Mouse (Mus musculus) cerebellum, postnatal 10 days (tissue): ENCODE data around the gene Rnf13.

ENCODE experiments used
- DNase-seq, 2 experiments: peaks; one replicate each; pipeline ENCODE4 v3.0.0; 2021; ENCODE audit warnings: mixed read lengths in 2 of 2

Rnf13 gene

DNA sequence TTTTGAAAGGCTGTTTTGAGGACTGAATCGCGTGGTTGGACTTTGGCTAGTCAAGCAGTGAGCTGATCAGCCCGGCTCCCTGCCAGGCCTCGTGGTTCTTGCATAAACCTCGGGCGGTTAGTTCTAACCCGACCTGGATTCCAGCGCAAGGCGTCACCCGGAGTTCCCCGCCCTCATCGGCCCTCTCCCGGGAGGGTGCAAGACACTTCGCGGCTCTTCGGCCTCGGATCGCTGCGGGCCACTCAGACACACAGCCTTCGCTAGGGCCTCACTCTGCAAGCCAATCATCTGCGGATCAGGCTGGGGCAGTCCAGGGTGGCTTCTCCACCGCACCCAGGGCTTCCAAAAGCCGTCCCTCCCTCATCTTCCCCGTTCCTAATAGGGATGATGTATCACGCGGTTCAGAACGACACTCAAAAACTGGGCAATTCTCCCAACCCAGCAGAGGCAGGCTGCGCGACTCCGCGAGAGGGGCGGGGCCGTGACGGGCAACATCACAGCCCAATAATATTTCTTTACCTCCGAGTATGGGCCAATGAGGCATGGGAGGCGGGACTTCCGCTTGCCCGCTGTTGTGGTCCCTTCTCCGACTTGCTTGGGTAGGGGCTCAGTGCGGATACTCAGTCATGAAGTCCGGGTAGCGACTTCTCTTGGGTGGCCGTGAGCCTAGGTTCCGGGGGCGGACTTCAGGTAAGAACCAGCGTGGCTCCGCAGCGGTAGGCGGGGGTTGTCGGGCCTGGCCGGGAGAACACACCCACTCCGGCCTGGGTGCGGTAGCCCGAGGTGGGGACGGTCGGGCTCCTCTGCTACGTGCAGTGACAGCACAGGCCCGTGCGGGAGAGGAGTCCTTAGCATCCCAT is at the start of gene Rnf13:
Gene Rnf13 (plus strand): TSS at position 552 of the 860 bp plus-strand sequence.
- peak; percentile 99 for DNase-seq

DNA sequence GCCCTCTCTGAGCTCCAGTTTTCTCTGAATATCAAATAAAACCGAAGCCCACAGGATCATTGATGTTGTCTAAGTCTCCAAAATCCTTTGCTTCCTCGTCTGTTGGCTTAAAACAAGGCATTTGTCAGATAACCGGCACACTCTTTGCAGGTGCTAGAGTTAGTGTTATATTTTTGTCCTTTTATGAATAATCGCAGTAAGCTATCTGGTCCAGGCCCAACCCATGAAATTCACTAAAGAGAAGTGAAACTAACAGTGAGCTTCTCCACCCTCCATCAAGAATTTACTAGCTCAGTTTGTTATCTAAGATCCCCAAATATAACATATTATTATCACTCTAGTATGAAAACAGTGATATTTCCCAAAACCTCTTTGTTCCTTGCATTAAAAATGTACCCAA is 44.1 kb upstream of the Rnf13 start:
- no peak for DNase-seq

DNA sequence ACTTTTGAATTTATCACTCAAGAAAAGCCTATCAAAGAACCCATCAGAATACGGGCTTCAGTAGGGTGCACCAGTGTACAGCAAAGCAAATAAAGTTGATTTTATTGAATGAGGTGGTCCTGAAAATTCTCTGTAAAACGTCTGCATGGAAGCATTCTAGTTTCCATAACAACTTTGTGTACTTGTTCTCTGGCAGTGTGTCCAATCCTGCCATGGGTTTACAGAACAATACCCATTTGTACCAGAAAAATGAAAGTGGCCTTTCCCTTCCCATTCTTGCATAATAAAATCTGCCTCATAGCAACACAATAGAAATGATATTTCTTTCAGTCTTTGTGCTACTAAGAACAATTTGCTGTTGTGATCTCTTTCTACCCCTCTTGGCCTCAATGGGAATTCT is 43.1 kb upstream of the Rnf13 start, which contains the start of gene Ankub1:
Gene Ankub1 (minus strand): TSS at position 81 of the 400 bp plus-strand sequence.
- no peak for DNase-seq

DNA sequence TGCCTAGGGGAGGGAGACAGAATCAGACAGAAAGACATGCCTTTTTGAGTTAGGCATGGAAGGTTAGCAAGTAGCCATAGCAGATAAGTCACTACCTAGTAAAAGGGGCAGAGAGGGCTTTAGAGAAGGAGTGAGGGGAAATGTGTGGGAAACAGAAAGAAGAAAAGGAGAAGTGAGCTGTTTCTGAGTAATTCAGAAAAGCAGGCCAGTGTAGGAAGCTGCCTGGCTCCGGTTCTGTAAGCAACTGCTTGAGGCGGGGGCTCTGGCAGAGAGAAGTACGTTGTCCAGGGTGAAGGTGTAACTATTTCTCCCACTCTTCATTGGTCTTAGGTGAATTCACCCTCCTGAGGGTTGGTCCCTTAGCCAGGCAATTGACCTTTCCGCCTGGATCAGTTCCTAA is 39.6 kb upstream of the Rnf13 start:
- no peak for DNase-seq

DNA sequence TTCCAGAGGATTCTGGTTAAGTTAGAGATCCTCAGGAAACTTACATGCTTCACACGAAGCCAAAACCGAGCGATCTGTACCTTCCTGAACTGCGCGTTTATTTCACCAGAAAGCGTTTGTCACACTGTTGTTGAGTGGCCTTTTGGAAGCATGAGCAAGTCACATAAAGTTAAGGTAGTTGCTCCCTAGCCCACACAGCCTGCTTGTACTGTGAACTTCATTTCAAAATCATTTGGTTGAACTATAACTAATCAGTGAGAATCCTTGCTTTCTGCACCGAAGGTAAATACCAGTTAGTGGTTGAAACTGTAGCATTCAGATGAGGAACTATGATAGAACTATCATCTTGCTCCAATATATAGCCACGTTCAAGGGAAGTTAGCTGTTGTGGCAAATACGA is 39.1 kb upstream of the Rnf13 start:
- DNase-seq: no peak

DNA sequence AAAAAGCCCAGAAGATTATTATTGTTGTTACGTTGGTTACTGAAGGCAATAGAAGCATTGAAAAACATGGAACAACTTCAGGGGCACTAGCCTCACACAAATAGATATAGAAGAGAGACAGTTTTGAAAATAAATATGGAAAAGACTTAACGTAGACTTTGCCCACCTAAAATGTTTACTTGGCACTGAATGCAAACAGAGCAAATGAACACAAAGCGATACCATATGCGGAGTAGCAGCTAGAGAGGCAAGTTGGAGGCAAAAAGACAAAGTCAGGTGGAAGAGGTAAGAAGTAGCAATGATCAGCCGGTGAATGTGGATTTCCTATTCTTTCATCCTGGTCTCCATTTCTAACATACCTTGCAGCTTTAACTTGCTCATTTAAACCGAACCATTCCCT is 21.7 kb upstream of the Rnf13 start:
- DNase-seq: no peak

DNA sequence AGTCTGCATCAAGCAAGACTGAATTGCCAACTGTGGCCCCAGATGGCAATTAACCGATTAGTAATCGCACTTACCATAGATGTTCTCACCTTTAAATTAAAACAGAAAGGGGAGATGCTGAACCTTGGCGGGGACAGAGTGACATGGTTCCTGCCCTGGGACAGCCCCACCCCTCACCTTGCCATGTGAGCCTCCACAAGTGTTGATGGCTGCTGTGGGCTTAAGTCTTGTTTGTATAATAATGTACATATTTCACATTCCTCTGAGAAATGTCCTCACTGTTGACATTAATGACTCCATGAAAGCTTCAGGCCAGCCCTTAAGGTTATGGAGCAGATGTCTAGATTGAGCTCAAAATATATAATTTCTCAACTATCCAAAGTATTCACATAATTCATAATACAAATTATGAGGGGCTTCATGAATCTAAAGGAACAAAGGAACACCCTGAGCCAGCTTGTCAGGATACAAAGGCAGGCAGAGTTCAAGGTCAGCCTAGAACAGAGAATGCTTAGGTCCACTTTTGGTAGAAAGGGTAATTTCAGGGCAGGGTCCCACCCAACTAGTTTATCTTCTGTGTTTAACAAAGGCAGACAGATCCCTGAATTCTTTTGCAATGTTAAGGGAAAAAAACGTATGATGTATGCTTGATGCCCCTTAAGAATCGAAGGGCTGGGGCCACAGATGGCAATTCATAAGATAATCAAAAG is 3.5 kb upstream of the Rnf13 start:
- DNase-seq: no peak

DNA sequence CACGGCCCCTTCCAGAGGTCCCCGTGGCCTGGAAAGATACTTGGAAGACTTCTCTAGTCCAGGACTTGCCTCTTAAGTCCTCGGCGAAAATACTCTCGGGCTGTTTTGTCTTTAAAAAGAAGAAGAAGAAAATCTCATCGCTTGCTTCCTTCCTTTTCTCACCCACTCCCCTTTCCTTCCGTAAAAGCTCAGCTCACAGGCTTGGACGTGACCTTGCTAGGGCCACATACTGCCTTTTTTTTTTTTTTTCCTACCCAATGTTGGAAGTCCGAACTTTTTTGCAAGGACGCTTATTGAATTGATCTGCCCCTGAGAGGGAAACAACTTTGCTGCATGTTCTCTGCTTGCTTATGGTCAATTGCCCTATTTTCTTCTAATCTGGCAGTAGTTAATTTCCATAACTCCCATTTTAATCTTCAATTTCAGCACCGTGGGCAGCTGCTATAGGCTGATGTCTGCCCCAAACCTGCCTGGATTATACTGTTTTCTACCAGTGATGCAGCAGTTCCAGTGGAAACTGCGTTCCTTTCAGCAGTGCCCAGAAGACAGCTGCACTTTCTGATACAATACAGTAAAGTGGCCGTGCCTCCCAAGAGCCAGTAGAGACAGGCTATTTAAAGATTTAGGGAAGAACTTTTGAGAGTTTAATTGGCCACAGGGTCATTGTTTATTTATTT is 695 bp downstream of the Rnf13 start:
- DNase-seq: peak; percentile 2 to 7

DNA sequence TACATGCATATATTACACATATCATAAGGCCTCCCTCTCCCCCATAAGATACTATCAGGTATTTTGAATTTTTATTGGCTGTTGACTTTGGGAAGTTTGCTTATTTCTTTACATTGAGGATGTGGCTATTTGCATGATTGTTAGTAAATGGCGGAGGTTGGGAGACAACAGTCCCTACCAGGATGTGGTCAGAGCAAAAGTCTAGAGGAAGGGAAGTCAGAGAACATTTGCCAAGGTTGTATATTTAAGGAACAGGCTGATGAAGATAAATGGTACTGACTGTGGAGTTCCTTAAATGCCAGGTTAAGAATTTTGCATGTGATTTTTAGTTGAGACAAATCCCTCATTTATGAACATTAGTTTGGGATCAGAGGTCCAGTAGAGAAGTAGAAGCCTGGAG is 4.0 kb downstream of the Rnf13 start:
- DNase-seq: no peak

DNA sequence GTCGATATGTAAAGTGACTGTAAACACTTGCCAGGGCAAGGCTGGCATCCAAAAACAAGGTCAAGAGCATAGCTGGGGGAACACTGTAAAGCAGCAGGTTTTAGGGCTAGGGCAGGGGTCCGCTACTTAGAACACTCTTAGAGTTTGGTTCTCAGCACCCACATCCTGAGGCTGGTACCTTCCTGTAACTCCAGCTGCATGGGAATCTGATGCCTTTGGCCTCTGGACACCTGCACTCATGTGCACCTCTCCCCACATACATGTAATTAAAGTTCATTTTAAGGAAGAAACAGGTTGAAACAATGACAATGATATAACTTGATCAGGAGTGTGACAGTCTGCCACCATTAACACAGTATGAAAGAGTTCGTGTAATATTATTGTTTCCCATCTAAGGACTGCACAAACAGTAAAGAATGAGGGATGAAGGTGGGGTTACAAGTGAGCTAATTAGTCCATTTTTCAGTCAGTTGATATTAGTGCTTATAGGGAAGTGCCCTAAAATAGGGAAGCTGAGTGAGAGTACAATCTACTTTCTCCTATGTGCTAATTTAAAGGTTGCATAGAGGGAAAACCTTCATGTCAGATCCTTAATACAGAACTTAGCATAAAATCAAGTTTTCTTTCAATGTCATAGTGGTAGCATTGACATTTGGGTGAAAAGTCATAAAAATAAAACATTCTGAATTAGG is 12.9 kb downstream of the Rnf13 start:
- DNase-seq: no peak

DNA sequence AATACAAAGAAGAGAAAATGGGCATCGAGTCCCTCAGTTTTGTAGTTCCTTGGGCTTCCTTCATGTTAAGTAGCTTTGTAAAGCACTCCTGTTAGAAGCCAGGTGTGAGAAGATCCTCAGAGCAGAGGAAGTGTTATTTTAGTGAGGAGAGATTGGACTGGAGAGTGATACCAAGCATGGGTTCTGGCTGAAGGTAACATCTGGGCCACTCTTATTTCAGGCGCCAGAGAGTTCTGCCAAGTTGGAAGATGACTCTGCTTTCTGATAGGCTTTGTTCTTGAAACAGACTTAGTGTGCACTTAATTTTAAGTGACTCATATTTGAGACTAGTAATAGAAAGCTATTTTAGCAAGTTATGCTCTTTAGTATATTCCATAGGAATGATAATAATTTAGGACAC is 41.1 kb downstream of the Rnf13 start:
- DNase-seq: no peak

DNA sequence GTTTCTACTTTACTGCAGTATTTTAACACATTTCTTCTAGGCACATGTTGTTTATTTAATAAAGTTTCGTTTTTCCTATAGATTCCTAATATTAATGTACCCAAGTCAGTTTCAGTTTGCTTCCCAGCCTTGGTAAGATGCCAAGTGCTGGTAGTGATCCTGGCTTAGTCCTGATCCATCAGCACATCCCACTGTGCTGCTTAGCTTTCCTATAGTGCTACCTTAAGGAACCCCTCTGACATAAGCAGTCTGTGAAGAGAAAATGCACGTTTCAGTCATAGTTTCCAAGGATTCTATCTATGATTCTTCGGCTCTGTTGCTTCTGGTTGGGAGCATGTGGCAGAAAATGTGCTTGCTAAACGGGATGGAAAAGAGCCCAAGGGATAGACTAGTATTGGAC is 52.6 kb downstream of the Rnf13 start:
- DNase-seq: peak; percentile 17 to 57

DNA sequence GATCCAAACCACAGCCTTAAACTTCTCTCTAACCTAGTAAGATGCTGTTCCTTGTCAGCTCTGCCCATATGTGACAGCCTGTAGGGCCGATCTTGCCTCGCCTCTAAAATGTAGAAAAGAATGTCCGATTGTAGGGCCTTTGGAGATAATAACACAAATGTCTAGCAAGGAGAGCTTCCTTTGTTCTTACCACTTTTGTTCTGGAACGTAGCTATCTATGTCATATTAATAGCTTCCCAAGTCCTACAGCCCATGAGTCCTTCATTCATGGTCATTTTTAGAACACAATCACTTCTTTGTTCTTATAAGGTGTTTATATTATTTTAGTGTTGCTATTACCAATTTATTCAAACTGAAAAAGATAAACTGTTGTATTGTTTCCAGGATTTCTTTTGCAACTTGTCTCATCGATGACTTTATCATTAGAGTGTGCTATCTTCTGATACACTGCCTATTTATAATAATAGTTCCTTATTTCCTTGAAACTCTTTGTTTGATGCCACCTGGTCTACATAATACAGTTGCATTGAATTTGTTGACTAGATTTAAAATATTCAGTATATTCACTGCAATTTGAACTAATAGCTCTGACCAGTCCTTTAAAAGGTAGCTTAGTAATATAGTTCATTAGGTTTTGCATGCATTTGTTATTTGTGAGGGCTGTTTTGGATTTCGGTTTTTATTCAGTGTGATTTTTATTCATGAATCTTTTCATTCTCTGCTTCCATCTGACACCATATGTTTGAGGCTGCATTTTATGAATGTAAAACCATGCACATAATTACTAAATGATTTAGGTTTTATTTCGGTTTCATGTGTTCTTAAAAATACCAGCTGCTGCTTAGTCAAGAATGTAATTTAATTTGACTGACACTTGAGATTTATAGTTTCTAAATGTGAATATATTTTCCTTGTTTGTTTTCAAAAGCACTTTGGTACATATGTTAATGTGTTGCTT is 53.4 kb downstream of the Rnf13 start:
- DNase-seq: no peak

DNA sequence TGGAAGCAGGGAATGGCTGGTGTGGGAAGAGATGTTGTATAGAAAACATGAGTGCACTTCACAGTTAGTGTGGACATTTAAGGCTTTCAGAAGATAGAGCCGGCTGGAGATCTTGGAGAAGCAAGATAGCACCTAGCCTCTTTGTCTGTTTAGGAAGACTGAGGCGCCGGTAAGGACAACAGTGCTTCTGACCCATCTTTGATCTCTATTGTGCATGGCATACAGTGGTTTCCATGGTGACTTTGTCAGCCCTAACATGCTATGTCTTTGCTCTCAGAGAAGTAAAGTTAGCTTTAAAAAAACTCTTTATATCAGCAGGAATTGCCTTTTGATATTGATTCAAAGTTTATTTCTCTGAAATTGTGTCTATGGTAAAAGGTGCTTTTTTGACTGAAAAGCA is 55.2 kb downstream of the Rnf13 start:
- no peak for DNase-seq

DNA sequence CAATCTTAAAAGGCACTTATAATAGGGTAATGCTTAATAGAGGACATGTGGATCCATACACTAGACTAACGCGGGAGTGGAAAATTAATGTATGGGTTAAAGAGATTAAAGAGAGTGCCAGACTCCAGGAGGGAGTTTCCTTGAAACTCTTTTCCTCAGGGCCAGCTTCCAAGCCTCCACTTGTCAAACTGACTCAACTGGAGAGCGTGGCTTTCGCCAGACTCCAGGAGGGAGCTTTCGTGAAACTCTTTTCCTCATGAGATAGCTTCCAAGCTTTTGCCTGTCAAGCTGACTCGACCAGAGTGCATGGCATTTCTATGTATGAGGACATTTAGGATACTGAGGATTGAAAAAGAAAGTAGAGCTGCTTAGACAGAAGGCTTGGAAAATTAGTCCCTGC is 59.2 kb downstream of the Rnf13 start:
- peak; percentile 21 to 50 for DNase-seq

DNA sequence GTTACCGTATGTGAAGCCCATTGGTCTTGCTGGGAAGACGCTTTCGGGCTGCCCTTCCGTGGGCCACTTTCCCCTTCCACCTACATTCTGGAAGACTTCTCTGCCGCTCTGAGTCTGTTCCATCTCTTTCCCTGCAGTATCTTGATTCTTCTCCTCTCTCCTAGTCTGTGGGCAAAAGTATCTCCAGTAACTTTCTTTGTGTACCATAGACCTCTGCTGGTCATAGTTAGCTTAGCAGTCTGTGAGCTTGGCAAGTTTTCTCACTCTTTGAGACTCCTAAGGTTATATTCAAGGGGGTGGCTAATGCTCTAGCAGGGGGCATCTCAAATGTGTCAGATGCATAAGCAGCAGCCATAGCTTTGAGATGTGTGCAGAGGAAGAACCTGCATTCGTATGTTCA is 79.6 kb downstream of the Rnf13 start:
- DNase-seq: peak; percentile 25 to 42

DNA sequence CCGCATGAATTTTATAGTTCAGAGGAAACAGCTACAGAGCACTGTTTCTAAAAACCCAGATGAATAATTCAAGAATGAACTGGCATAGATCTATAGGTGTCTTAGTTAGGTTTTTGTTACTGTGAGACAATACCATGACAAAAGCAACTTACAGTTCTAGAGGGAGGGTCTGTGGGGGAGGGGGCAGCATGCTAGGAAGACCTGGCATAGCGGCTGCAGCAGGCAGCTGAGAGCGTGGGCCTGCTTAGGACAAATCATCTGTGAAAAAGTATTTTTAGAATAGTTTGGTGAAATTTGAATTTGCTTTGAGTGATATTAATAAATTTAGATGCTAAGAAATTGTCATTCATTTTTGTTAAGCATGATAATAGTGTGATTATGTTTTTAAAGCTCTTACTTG is 90.0 kb downstream of the Rnf13 start:
- DNase-seq: no peak

DNA sequence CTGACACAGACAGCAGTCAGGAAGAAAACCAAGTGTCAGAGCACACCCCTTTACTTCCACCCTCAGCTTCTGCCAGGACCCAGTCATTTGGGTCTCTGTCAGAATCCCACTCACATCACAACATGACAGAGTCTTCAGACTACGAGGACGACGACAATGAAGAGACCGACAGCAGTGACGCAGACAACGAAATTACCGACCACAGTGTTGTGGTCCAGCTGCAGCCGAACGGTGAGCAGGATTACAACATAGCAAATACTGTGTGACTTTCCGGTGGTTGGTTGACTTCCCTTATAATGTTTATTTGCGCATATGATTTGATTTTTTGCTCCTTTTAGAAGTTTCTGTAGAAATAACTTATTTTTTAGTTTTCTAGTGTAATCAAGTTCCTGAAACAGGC is 97.7 kb downstream of the Rnf13 start:
- no peak for DNase-seq

DNA sequence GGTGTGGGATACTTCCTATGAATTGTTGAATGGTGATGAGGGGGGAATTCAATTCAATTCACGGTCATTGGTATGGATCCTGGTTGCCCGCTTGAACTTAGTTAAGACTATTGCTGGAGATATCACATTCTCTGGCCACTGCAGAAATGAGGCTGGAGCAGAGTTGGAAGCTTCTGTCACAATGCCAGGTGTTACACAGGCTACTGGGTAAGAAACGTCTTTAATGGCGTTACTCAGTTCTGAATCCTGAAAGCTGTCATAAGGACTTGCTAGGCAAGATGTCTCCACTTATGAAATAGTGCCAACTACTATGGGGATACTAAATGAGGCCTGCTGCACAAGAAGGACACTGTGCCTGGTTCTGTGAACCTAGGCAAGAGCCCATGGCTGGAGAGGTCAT is 101.0 kb downstream of the Rnf13 start:
- DNase-seq: no peak

DNA sequence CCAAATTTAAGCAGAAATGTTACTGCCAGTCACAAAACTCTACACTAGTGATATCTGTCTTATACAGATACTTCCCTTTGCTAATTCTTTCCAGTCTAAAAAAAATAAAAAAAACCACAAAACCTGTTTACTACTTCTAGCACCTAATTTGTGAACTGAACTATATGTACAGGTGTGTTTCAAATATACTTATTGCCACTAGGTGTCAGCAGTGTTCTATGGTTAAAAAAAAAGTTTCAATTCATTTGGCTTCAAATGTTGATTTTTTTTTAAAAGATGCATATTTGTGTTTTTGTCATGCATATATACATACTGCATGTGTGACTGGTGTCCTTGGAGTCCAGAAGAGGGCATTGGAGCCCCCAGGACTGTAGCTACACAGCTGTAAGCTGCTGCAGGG is 107.9 kb downstream of the Rnf13 start:
- peak in 1 of 2 experiments; percentile 64 for DNase-seq

DNA sequence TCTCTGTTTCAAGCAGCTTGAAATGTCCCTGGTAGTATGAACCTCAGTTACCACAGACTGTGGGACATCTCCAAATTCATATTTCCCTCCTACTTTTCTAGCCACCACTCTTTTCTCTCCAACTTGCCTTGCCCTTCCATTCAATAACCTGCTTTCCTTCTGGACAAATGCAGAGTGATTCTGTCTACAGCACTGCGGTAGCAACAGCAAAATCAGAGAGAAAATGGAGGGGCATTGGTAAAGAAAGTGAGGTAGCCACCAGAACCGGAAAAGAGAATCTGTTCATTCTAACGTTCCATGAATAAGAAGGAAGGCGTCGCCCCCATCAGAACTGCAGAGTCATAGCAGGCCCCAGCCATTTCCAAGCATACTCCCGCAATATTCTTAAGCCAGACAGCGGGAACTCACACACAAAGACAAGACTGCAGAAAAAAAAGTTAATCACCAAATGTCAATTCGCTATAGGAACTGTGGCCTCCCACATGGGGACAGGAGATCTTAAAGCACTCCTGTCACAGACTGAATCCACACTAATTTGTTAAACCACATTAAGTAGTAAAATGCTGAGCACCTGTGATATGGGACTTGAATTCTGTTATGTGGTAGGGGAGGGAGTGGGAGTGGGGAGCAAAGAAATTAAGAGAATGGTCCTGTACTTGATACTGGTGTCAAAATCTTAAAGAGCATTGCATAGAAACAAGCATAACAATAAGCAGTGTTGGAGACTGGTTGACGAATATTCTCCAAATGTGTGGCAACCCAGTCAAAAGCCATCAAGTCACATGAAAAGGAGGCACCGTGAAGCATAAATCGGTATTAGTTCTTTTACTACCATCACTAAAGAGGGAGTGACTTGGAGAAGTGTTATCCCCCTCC is 110.2 kb downstream of the Rnf13 start:
- DNase-seq: peak; percentile 57 to 59
